Mouse (Mus musculus): ENCODE data around the gene Kpna2. TPM values are rescaled to one million over a fixed set of nuclear protein-coding genes. Genes with fewer than 3 reads are reported as not detected.
A peak's percentile ranks its signal among the peaks of the same experiment; 100 is the strongest.

Kpna2 gene
- polyA plus RNA-seq, 1 experiment from 2014 or later: 325 TPM

DNA sequence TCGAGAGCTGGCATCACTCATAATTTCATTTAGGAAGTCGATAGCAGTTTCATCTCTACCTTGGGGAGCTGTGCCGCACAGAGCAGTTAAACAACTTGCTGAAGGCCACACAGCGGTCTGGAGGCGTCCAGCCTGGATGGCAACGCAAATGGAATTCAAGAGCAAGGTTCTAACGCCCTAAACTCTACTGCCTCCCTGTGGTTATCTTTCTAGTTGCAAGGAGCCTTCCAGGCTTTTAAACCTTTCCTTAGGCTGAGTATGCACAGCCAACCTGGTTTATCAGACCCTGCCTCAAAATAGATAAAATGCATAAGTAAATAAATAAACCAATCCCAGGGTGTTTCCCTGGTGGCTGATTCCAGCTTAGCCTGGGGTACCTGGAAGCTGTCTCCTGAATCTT is 18.9 kb downstream of the Kpna2 start:
- no peak for ATAC-seq (ENCODE audit: low read depth)

DNA sequence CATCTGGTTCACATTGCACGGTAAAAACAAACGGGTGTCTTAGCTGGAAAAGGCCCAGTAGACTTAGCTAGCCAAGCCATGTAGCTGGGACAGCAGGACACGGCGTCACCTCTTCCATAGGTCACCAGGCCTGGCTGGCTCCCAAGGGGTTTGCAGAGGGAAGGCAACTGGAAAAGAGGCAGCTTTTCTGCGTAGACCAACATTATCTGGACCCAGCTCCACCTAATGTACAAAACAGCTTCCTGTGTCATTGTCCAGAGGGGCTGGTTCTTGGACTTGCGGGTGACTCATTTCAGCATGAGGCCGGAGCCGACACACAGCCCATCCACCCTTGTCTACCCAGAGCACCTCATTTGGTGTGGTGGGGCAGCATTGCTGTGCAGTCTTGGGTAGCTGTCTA is 23.1 kb downstream of the Kpna2 start:
- no peak overlapping the region for H3K27ac ChIP-seq
- no peaks in the 10 kb centered on the region for H3K9me3 ChIP-seq (replicated peaks)
- no peaks in the 10 kb centered on the region for H3K27me3 ChIP-seq
- ATAC-seq (ENCODE audit: low read depth) (peak; percentile 24), DNase-seq (no peak)
- H3K4me3 ChIP-seq (replicated peaks): no peak overlapping the region
- H3K4me1 ChIP-seq (replicated peaks): peaks cover 9% of the 10 kb centered on the region
- H3K4me2 ChIP-seq: no peak overlapping the region
- H3K36me3 ChIP-seq: no peaks in the 10 kb centered on the region
- H3K9ac ChIP-seq: no peak overlapping the region
- WGBS (ENCODE audit: insufficient replicate concordance): 75% methylated on average over 8 of the region's 8 CpGs

More for the DNA sequence above, 18.9 kb downstream of the Kpna2 start:
- Histone ChIP-seq H3K4me1 (replicated peaks) (peaks cover 15% of the 10 kb centered on the region), H3K27ac (no peak overlapping the region), H3K4me2 (no peak overlapping the region), H3K9ac (no peak overlapping the region), H3K36me3 (peaks cover 14% of the 10 kb centered on the region), H3K27me3 (no peaks in the 10 kb centered on the region), H3K9me3 (replicated peaks) (no peaks in the 10 kb centered on the region), H3K4me3 (replicated peaks) (no peak overlapping the region)
- 25% methylated on average over 7 of the region's 7 CpGs for WGBS (ENCODE audit: insufficient replicate concordance)
- peak; percentile 10 for DNase-seq

DNA sequence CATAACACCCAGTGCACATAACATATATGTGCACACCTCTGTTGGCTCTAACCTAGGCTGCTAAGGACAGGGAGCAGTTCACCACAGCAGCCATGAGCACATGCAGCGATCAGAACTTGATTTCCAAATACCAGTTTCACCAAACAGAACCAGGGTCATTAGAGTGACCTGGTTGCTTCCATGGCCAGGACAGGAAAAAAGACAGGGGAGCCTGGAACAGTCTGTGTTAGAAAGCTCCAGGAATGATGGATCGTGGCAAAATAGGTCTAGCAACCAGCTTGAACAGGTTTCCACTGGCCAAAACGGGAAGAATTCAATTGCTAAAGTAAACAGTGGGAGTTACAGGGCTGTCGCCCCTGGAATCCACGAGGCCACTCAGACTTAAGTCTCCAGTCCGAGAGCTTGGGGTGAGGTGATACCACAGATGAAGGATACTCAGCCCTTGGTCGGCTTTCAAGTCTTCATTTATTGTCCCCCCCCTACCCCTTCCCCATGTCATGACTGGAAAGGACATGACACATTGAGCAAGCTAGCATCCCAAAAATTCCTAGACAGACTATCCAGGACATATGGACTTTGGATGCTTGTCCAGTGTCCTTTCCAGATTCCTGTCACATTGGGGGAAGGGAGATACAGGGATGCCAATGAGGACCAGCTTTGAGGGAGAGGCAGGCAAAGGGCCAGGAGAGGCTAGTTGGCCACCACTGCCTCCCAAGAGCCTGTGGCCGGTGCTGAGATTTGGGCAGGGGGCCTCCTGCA is 23.7 kb downstream of the Kpna2 start:
- Histone ChIP-seq H3K4me3 (replicated peaks) (no peak overlapping the region), H3K36me3 (no peaks in the 10 kb centered on the region), H3K27me3 (no peaks in the 10 kb centered on the region), H3K4me2 (no peak overlapping the region), H3K27ac (no peak overlapping the region), H3K9ac (no peak overlapping the region), H3K4me1 (replicated peaks) (peaks cover 9% of the 10 kb centered on the region), H3K9me3 (replicated peaks) (no peaks in the 10 kb centered on the region)
- ATAC-seq (ENCODE audit: low read depth): peak; percentile 20; the same call in 1 of the 2 replicates
- WGBS (ENCODE audit: insufficient replicate concordance): 50% methylated on average over 8 of the region's 8 CpGs
- no peak for DNase-seq

DNA sequence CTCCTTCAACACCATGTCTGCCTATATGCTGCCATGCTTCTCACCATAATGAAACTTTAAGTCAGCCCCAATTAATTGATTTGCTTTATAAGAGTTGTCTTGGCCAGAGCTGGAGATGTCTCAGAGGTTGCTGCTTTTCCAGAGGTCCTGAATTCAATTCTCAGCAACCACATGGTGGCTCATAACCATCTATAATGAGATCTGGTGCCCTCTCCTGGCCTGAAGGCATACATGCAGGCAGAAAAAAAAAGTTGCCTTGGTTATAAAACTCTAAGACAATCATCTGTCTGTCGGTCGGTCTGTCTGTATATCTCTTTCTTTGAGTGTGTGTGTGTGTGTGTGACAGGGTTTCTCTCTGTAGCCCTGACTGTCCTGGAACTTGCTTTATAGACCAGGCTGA is 24.9 kb downstream of the Kpna2 start:
- Histone ChIP-seq H3K27ac (no peak overlapping the region), H3K4me2 (no peak overlapping the region), H3K9me3 (replicated peaks) (no peaks in the 10 kb centered on the region), H3K4me1 (replicated peaks) (peaks cover 9% of the 10 kb centered on the region), H3K27me3 (no peaks in the 10 kb centered on the region), H3K36me3 (no peaks in the 10 kb centered on the region), H3K4me3 (replicated peaks) (no peak overlapping the region), H3K9ac (no peak overlapping the region)
- ATAC-seq (ENCODE audit: low read depth) (no peak), DNase-seq (no peak)
- WGBS (ENCODE audit: insufficient replicate concordance): 56% methylated on average over 2 of the region's 2 CpGs

DNA sequence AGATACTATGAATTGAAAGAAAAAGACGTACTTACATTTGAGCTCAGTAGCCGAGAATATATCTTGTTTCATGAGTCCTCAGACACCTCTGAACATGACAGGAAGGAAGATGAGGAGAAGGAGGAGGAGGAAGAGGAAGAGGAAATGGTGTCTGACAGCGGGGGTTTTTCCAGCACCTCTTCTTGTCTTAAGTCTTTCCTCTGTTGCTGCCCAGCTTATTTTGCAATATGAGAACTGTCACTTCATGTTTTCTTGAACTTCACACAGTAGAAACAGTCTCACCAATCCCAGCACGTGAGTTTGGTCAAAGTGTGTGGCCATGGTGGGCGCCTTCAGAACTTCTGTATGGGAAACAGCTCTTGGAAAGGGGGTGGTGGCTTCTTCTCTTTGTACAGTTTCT is 26.3 kb downstream of the Kpna2 start:
- Histone ChIP-seq H3K4me3 (replicated peaks) (no peak overlapping the region), H3K9me3 (replicated peaks) (no peaks in the 10 kb centered on the region), H3K27ac (no peak overlapping the region), H3K9ac (no peak overlapping the region), H3K4me1 (replicated peaks) (peaks cover 9% of the 10 kb centered on the region), H3K4me2 (no peak overlapping the region), H3K36me3 (no peaks in the 10 kb centered on the region), H3K27me3 (no peaks in the 10 kb centered on the region)
- DNase-seq (no peak), ATAC-seq (ENCODE audit: low read depth) (no peak)
- 47% methylated on average over 5 of the region's 5 CpGs for WGBS (ENCODE audit: insufficient replicate concordance)

DNA sequence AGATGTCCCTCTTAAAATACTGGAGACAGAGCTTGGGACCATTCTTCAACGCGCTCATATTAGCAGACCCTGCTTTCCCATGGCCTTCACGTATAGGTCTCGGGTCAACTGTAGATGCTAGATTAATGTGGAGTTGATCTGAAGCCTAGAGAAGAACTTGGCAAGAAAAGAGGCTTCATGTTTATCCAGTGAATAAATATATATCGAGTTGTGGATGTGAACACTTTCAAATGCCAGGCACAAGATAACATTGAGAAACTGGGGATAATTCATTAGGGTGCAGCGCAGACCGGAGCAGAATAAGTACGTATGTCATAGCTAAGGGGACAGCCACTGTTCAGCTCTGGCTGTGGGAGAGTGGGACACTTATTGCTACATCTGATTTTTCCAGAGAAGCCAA is 29.5 kb downstream of the Kpna2 start:
- Histone ChIP-seq H3K4me3 (replicated peaks) (no peak overlapping the region), H3K27me3 (no peaks in the 10 kb centered on the region), H3K4me1 (replicated peaks) (no peaks in the 10 kb centered on the region), H3K36me3 (no peaks in the 10 kb centered on the region), H3K9me3 (replicated peaks) (no peaks in the 10 kb centered on the region), H3K9ac (no peak overlapping the region), H3K4me2 (no peak overlapping the region), H3K27ac (no peak overlapping the region)
- ATAC-seq (ENCODE audit: low read depth): no peak
- WGBS (ENCODE audit: insufficient replicate concordance): 85% methylated on average over 8 of the region's 8 CpGs
- no peak for DNase-seq

DNA sequence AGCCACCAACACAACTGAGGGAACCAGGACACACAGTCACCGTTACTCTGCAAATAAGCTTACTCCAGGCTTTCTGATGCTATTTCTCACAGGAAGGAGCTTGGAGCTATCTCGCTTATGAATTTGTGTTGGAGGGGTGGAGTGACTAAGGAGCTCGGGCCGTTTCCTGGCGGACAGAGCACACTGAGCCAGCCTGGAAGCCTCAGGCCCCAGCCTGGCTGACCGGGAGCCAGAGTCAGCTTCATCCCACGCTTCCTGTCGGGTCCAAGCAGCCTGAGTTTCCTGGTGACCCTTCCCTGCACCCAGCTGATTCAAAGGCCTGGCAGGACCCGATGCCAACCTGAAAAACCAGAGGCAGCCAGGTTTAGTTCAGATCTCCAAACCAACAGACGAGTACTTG is 31.7 kb downstream of the Kpna2 start:
- ATAC-seq (ENCODE audit: low read depth): peak; percentile 29; the same call in 1 of the 2 replicates
- 49% methylated on average over 10 of the region's 10 CpGs for WGBS (ENCODE audit: insufficient replicate concordance)
- no peak for DNase-seq

DNA sequence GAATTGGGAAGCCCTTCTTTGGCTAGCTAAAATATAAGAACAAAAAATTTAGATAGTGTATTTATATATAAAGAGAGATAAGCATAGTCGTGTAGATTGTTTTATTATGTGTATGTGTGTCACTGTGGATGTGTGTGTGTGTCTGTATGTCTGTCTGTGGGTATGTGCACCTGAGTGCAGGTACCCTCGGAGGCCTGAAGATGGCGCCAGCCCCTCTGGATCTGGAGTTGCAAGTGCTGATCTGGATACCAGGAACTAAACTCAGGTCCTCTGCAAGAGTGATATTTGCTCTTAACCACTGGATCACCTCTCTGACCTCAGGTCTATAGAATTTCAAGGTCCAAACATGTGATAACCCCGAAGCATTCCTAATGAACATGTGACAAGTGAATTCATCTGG is 33.5 kb downstream of the Kpna2 start:
- WGBS (ENCODE audit: insufficient replicate concordance): 72% methylated on average over 4 of the region's 4 CpGs
- ATAC-seq (ENCODE audit: low read depth) (no peak), DNase-seq (no peak)
- Histone ChIP-seq H3K4me1 (replicated peaks) (peaks cover 11% of the 10 kb centered on the region), H3K27ac (no peak overlapping the region), H3K4me2 (no peak overlapping the region), H3K4me3 (replicated peaks) (no peak overlapping the region), H3K9me3 (replicated peaks) (no peaks in the 10 kb centered on the region), H3K9ac (no peak overlapping the region), H3K27me3 (no peaks in the 10 kb centered on the region), H3K36me3 (no peaks in the 10 kb centered on the region)

More for the DNA sequence above, 31.7 kb downstream of the Kpna2 start:
- Histone ChIP-seq H3K9me3 (replicated peaks) (no peaks in the 10 kb centered on the region), H3K27me3 (no peaks in the 10 kb centered on the region), H3K4me1 (replicated peaks) (no peaks in the 10 kb centered on the region), H3K36me3 (no peaks in the 10 kb centered on the region), H3K4me3 (replicated peaks) (no peak overlapping the region), H3K27ac (no peak overlapping the region; the same call in 1 of the 2 replicates), H3K4me2 (no peak overlapping the region), H3K9ac (no peak overlapping the region)

DNA sequence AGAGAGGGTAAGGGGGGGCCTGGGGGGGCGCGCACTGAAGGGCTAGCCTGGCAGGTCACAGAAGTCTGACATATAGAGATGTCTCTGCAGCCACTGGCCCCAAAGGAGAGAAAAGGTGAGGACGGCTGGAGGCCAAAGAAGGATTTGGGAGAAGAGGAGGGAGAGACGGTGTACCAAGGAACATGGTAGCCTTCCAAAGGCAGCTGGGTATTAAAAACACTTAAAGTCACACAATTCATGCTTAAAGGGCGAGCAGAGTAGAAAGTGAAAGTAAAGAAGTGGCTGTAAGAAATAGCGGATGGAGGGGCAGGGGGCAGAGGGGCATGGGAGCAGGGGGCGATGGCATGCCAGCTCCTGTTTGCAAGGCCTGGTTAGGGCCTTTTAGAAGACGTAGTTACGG is 37.0 kb downstream of the Kpna2 start:
- no peak for ATAC-seq (ENCODE audit: low read depth)
- Histone ChIP-seq H3K27ac (peak overlapping the region; percentile 53; the same call in 1 of the 2 replicates), H3K36me3 (no peaks in the 10 kb centered on the region)

DNA sequence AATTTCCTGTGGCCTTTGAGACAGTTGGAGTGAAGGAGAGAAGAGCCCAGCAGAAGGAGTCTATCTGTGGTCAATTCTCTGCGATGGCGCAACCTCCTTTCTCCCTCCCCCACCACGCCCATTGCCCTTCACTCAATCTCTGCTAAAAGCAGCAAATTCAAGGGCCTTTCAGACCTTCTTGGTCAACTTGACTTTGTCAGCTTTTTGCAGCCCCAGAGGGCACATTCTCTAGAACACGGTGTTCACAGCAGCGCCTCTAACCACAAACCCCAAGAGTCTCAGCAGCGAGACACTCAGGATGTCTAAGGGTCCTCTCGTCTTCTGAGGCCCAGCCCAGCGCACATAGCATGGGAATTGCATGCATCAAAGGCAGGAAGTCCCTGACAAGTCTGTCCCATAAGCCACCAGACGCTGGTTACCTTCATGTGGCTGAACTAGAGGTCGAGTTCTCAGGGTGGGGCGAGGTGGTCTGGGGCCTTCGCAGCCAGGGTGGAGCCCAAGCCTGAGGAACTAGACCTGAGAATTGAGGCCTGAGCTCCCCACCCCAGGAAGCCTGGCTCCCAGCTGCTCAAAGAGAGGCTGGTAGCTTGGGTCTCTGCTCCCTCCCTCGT is 37.8 kb downstream of the Kpna2 start:
- DNase-seq (no peak), ATAC-seq (ENCODE audit: low read depth) (no peak)
- H3K36me3 ChIP-seq: no peaks in the 10 kb centered on the region
- no peaks in the 10 kb centered on the region for H3K9me3 ChIP-seq (replicated peaks)
- peak overlapping the region; percentile 53; the same call in 1 of the 2 replicates for H3K27ac ChIP-seq
- WGBS (ENCODE audit: insufficient replicate concordance): 17% methylated on average over 13 of the region's 13 CpGs
- peaks cover 11% of the 10 kb centered on the region for H3K4me1 ChIP-seq (replicated peaks)
- no peak overlapping the region for H3K4me2 ChIP-seq
- H3K27me3 ChIP-seq: no peaks in the 10 kb centered on the region
- no peak overlapping the region for H3K9ac ChIP-seq
- no peak overlapping the region for H3K4me3 ChIP-seq (replicated peaks)

More for the DNA sequence above, 37.0 kb downstream of the Kpna2 start:
- DNase-seq: no peak
- H3K27me3 ChIP-seq: no peaks in the 10 kb centered on the region
- H3K4me1 ChIP-seq (replicated peaks): peaks cover 11% of the 10 kb centered on the region
- no peak overlapping the region for H3K4me2 ChIP-seq
- WGBS (ENCODE audit: insufficient replicate concordance): 67% methylated on average over 9 of the region's 9 CpGs
- no peak overlapping the region for H3K9ac ChIP-seq
- no peak overlapping the region for H3K4me3 ChIP-seq (replicated peaks)
- no peaks in the 10 kb centered on the region for H3K9me3 ChIP-seq (replicated peaks)

DNA sequence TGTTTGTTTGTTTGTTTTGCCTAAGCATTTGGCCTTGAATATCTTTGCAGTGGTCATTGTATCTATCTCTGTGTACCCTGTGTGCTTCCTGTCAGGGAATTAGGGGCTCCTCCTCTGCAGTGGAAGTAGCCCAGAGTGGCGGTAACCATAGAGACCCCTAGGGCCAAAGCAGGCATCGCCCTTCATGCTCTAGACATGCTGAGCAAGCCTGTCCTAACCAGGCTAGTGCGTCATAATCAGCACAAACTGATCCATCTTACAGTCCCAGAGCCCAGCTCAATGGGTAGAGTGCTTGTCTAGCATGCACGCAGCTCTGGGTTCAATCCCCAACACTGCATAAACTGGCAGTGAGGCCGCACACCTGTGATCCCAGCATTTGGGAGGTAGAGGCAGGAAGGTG is 40.2 kb downstream of the Kpna2 start:
- ATAC-seq (ENCODE audit: low read depth): no peak
- no peaks in the 10 kb centered on the region for H3K27me3 ChIP-seq
- no peak overlapping the region for H3K27ac ChIP-seq
- no peak overlapping the region for H3K9ac ChIP-seq
- no peaks in the 10 kb centered on the region for H3K36me3 ChIP-seq
- DNase-seq: no peak
- no peak overlapping the region for H3K4me2 ChIP-seq
- peaks cover 11% of the 10 kb centered on the region for H3K4me1 ChIP-seq (replicated peaks)
- H3K9me3 ChIP-seq (replicated peaks): no peaks in the 10 kb centered on the region
- whole genome bisulfite sequencing (ENCODE audit: insufficient replicate concordance): 62% methylated on average over 5 of the region's 5 CpGs
- no peak overlapping the region for H3K4me3 ChIP-seq (replicated peaks)
